Mouse (Mus musculus) small intestine, adult 2 months (tissue): ENCODE data around the gene Cyfip2.

Experiments
- CTCF ChIP-seq: fragments of 200-500 bp; IDR thresholded peaks from 2 replicates; pipeline ENCODE4 v1.5.1; 2012; ENCODE audit warnings: low read depth, mild to moderate bottlenecking, control low read depth, inconsistent platforms, low read length, moderate library complexity, mixed read lengths; ENCODE audit not compliant: insufficient replicate concordance, insufficient read length; ENCODE audit errors: extremely low read depth
- POLR2A ChIP-seq: fragments of 200-500 bp; IDR thresholded peaks from 2 replicates; pipeline ENCODE4 v1.6.1; 2012; ENCODE audit warnings: low read depth, mild to moderate bottlenecking, control low read depth, inconsistent platforms, low read length, moderate library complexity

GRCm38 (mm10) chr11:46215354-46215753 lies 97.3 kb downstream of the Cyfip2 start:
- TF ChIP-seq CTCF (peak; percentile 79; the same call in 1 of the 2 replicates), POLR2A (no peak)
